Mouse (Mus musculus) thymus, adult 2 months (tissue): ENCODE results near the gene Hist2h2bb. TPM values are rescaled to one million over a fixed set of nuclear protein-coding genes. Genes with fewer than 3 reads are reported as not detected.
"Not testable (repeated sequence)": the region's sequence is repeated elsewhere in the genome, so short reads cannot be mapped to it uniquely, and the experiment has no call there.

Source experiments
- DNase-seq: peaks from one replicate; pipeline ENCODE4 v3.0.0; 2021
- H3K27ac ChIP-seq: fragments of 200-500 bp; 2 replicates; pipeline ENCODE4 v1.5.1; 2012; ENCODE audit warnings: low read length, control low read depth; ENCODE audit not compliant: control insufficient read depth, insufficient read depth
- H3K27me3 ChIP-seq: fragments of 200-500 bp; 2 replicates; pipeline ENCODE4 v1.6.1; 2012; ENCODE audit warnings: mild to moderate bottlenecking, low read length, moderate library complexity, mixed read lengths; ENCODE audit not compliant: control insufficient read depth, insufficient read depth
- H3K36me3 ChIP-seq: fragments of 200-500 bp; 2 replicates; pipeline ENCODE4 v1.6.1; 2012; ENCODE audit warnings: mild to moderate bottlenecking, low read length, moderate library complexity; ENCODE audit not compliant: control insufficient read depth, insufficient read depth
- H3K4me1 ChIP-seq: fragments of 200-500 bp; replicated peaks from 2 replicates; pipeline ENCODE4 v1.6.1; 2012; ENCODE audit warnings: low read length; ENCODE audit not compliant: control insufficient read depth, insufficient read depth
- H3K4me3 ChIP-seq: fragments of 200-500 bp; 2 replicates; pipeline ENCODE4 v1.5.1; 2012; ENCODE audit warnings: mild to moderate bottlenecking, low read length, control low read depth, moderate library complexity; ENCODE audit not compliant: control insufficient read depth, insufficient read depth
- CTCF ChIP-seq: fragments of 200-500 bp; IDR thresholded peaks from 2 replicates; pipeline ENCODE4 v1.5.1; 2012; ENCODE audit warnings: mild to moderate bottlenecking, control low read depth, low read length, moderate library complexity, borderline replicate concordance; ENCODE audit not compliant: control insufficient read depth, poor library complexity, insufficient read depth; ENCODE audit errors: extremely low read depth
- POLR2A ChIP-seq: fragments of 200-500 bp; IDR thresholded peaks from 2 replicates; pipeline ENCODE4 v1.6.1; 2012; ENCODE audit warnings: mild to moderate bottlenecking, low read length, control low read depth, moderate library complexity; ENCODE audit not compliant: control insufficient read depth, poor library complexity, insufficient read depth; ENCODE audit errors: extremely low read depth
- WGBS: fragments of 180-500 bp; shearing (Covaris S2); methylation state at CpG from one replicate; pipeline ENCODE4 v1.1.7; 2018; 5-methylcytosine and 5-hydroxymethylcytosine counted together
- polyA plus RNA-seq: library from polyadenylated mRNA; depleted of rRNA; stranded (reverse); fragments of >200 nt; gene quantifications from 2 replicates; pipeline ENCODE4 v1.2.3, GENCODE M21; 2012; rRNA removed

Gene Hist2h2bb
- 163 and 177 TPM in 2 replicates for polyA plus RNA-seq

DNA sequence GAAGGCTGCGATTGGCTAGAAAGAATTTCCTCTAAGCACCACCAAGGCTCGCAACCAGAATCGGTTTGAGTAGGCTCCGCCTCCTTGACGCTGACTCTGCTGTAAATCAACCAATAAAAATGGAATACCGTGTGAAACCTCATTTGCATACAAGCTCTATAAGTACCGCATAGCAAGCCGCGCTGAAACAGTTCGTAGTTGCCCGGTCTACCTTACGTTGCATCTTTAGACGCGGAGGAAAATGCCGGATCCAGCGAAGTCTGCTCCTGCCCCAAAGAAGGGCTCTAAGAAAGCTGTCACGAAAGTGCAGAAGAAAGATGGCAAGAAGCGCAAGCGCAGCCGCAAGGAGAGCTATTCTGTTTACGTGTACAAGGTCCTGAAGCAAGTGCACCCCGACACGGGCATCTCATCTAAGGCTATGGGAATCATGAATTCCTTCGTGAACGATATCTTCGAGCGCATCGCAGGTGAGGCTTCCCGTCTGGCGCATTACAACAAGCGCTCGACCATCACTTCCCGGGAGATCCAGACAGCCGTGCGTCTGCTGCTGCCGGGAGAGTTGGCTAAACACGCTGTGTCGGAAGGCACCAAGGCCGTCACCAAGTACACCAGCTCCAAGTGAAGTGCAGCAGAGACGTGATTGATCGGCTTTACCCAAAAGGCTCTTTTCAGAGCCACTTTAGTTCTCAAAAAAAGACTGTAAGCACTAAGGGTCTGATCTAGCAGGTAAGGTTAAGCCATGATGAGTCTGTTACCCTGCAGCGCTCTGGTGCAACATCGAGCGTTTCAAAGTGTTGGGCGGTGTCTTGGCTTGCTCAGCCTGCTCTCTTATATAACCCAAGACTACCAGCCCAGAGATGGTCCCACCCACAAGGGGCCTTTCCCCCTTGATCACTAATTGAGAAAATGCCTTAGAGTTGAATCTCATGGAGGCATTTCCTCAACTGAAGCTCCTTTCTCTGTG is at the start of gene Hist2h2bb:
Hist2h2bb (plus strand) TSS at position 242 of the 964 bp plus-strand sequence.
- Histone ChIP-seq H3K4me3 (peak within 1 kb of the TSS; percentile 62), H3K27me3 (no peaks in the 10 kb centered on the region), H3K4me1 (peaks cover 14% of the 10 kb centered on the region), H3K36me3 (no peaks in the 10 kb centered on the region), H3K27ac (peak within 1 kb of the TSS; percentile 97)
- WGBS: under 1% methylated on average over 45 of the region's 45 CpGs
- DNase-seq: peak; percentile 88
- TF ChIP-seq POLR2A (peak; percentile 99), CTCF (no peak)

DNA sequence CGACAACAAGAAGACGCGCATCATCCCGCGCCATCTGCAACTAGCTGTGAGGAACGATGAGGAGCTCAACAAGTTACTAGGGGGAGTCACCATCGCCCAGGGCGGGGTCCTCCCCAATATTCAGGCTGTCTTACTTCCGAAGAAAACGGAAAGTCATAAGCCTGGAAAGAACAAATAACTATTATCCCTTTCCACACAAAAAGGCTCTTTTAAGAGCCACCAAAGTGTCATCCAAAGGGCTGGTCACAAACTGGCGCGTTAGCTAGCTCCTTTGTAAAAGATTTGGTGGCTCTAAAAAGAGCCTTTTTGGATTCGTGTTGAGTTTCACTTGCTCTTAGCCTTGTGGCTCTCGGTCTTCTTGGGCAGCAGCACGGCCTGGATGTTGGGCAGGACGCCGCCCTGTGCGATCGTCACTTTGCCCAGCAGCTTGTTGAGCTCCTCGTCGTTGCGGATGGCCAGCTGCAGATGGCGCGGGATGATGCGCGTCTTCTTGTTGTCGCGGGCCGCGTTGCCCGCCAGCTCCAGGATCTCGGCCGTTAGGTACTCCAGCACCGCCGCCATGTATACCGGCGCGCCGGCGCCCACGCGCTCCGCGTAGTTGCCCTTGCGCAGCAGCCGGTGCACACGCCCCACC is 49.3 kb upstream of the Hist2h2bb start:
- not testable (repeated sequence) for DNase-seq, H3K36me3 ChIP-seq, H3K27me3 ChIP-seq
- peaks cover 21% of the 10 kb centered on the region for H3K4me1 ChIP-seq
- peak; percentile 77 for TF ChIP-seq POLR2A
- H3K27ac ChIP-seq: peak overlapping the region; percentile 98
- peak overlapping the region; percentile 80 for H3K4me3 ChIP-seq
- WGBS: under 1% methylated on average over 34 of the region's 47 CpGs

DNA sequence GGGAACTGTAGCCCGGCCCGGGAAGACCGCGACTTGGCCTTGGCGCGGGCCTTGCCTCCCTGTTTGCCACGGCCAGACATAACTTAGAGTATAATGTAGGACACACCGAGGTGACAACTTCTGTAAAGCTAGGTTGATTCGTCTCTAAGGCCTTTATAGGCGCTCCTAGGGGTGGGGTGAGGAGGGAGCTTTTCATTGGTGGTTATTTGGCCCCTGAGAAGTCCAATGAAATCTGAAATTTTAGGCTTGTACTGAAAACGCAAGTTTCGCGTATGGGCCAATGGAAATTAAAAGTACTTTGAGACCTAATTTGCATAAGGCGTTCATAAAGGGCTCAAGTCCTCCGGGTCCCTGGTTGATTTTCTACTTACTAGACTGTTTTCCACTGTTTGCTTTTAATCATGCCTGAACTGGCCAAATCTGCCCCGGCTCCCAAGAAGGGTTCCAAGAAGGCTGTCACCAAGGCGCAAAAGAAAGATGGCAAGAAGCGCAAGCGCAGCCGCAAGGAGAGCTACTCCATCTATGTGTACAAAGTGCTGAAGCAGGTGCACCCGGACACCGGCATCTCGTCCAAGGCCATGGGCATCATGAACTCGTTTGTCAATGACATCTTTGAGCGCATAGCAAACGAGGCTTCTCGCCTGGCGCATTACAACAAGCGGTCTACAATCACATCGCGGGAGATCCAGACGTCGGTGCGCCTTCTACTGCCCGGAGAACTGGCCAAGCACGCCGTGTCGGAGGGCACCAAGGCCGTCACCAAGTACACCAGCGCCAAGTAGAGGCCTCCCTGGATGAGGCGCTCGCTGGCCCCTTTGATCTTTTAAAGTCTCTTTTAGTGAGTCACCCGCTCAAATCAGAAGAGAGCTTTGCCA is 48.5 kb upstream of the Hist2h2bb start, which contains the start of the genes Hist2h2ac and Hist2h2be:
Hist2h2ac (minus strand) TSS at position 116 of the 875 bp plus-strand sequence.
Hist2h2be (plus strand) TSS at position 355 of the 875 bp plus-strand sequence.
- no peaks in the 10 kb centered on the region for H3K27me3 ChIP-seq
- H3K27ac ChIP-seq: peak within 1 kb of the TSS; percentile 98
- H3K4me1 ChIP-seq: peaks cover 23% of the 10 kb centered on the region
- H3K36me3 ChIP-seq: no peaks in the 10 kb centered on the region
- TF ChIP-seq CTCF (no peak), POLR2A (peak; percentile 50; the same call in 1 of the 2 replicates)
- WGBS: under 1% methylated on average over 43 of the region's 43 CpGs
- peak within 1 kb of the TSS; percentile 89 for H3K4me3 ChIP-seq
- peak; percentile 90 for DNase-seq

- 8% methylated on average over 9 of the region's 9 CpGs for WGBS
- no peaks in the 10 kb centered on the region for H3K27me3 ChIP-seq
- peak overlapping the region; percentile 89 for H3K4me3 ChIP-seq
- TF ChIP-seq CTCF (no peak), POLR2A (no peak)
- peak overlapping the region; percentile 97 for H3K27ac ChIP-seq
- H3K4me1 ChIP-seq: peaks cover 23% of the 10 kb centered on the region
- H3K36me3 ChIP-seq: no peaks in the 10 kb centered on the region
- peak; percentile 45 for DNase-seq
Measured at GRCm38 (mm10) chr3:96221640-96222038, 47.9 kb upstream of the Hist2h2bb start.

- H3K4me1 ChIP-seq: peaks cover 23% of the 10 kb centered on the region
- TF ChIP-seq POLR2A (no peak), CTCF (no peak)
- no peaks in the 10 kb centered on the region for H3K27me3 ChIP-seq
- no peak overlapping the region for H3K27ac ChIP-seq
- no peak for DNase-seq
- WGBS: 92% methylated on average over 4 of the region's 4 CpGs
- H3K4me3 ChIP-seq: no peak overlapping the region
- H3K36me3 ChIP-seq: no peaks in the 10 kb centered on the region
Measured at GRCm38 (mm10) chr3:96222774-96223173, 46.8 kb upstream of the Hist2h2bb start.

DNA sequence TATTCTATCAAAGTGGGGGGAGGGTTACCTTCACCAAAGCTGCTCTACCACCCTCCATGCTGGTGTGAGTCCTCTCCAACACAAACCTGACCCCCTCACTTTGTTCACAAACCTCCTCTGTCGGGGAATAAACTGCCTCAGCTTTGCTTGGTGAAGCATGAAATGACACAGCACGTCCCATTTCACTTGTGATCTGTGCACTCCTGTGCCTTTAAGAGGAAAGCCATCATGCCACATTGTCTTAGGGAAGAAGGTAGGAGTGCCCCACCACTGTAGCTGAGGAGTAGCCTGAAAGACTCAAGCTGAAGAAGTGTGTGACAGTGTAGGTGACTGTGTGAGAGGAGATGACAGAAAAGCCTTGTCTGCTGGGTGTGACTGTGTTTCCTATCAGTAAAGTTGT is 44.1 kb upstream of the Hist2h2bb start:
- DNase-seq: no peak
- 82% methylated on average over 2 of the region's 2 CpGs for WGBS
- TF ChIP-seq POLR2A: no peak
- no peak for TF ChIP-seq CTCF
- Histone ChIP-seq H3K4me1 (peaks cover 19% of the 10 kb centered on the region), H3K27ac (no peak overlapping the region), H3K36me3 (no peaks in the 10 kb centered on the region), H3K27me3 (no peaks in the 10 kb centered on the region), H3K4me3 (no peak overlapping the region)
